In genomic region chr12:44750743-44751142, GRCm38 (mm10) we compare ENCODE assay signal across 31 mouse cellular contexts.
"Had no signal": no experiment of that assay in that cellular context is flagged by ENCODE, and none has a peak within 500 bp of the region (broad histone marks: within the 10 kb centered on the region; RNA-seq: fewer than 3 reads in every experiment).

No protein-coding gene starts in this region.

- H3K9ac ChIP-seq: limb, embryonic 13.5 days; limb, embryonic 15.5 days; liver, embryonic 12.5 days; liver, embryonic 13.5 days; liver, embryonic 14.5 days; liver, embryonic 15.5 days; liver, postnatal 0 days; lung, embryonic 14.5 days; lung, embryonic 15.5 days; midbrain, embryonic 12.5 days; midbrain, embryonic 13.5 days; midbrain, embryonic 15.5 days; neural tube, embryonic 12.5 days; neural tube, embryonic 13.5 days had no signal

- H3K9me3 ChIP-seq: limb, embryonic 13.5 days; limb, embryonic 15.5 days; liver, embryonic 12.5 days; liver, embryonic 13.5 days; liver, embryonic 15.5 days; lung, embryonic 15.5 days; midbrain, embryonic 10.5 days; midbrain, embryonic 12.5 days; midbrain, embryonic 13.5 days; midbrain, embryonic 15.5 days; neural tube, embryonic 12.5 days; neural tube, embryonic 13.5 days had no signal

- H3K27me3 ChIP-seq: limb, embryonic 13.5 days; limb, embryonic 15.5 days; liver, embryonic 12.5 days; liver, embryonic 13.5 days; liver, embryonic 15.5 days; lung, embryonic 15.5 days; megakaryocyte, embryonic 14.5 days; midbrain, embryonic 12.5 days; midbrain, embryonic 13.5 days; midbrain, embryonic 15.5 days; neural tube, embryonic 12.5 days; neural tube, embryonic 13.5 days had no signal

- H3K4me2 ChIP-seq: limb, embryonic 13.5 days; limb, embryonic 15.5 days; liver, embryonic 11.5 days; liver, embryonic 12.5 days; liver, embryonic 13.5 days; liver, embryonic 15.5 days; lung, embryonic 14.5 days; lung, embryonic 15.5 days; midbrain, embryonic 11.5 days; midbrain, embryonic 12.5 days; midbrain, embryonic 13.5 days; midbrain, embryonic 15.5 days; neural tube, embryonic 12.5 days; neural tube, embryonic 13.5 days had no signal

- H3K27ac ChIP-seq: limb, embryonic 13.5 days; limb, embryonic 15.5 days; liver, embryonic 12.5 days; liver, embryonic 13.5 days; liver, embryonic 14.5 days; liver, embryonic 15.5 days; lung, embryonic 15.5 days; macrophage; midbrain, embryonic 10.5 days; midbrain, embryonic 12.5 days; midbrain, embryonic 13.5 days; midbrain, embryonic 15.5 days; neural tube, embryonic 12.5 days; neural tube, embryonic 13.5 days had no signal

- H3K36me3 ChIP-seq: limb, embryonic 13.5 days; limb, embryonic 15.5 days; liver, embryonic 12.5 days; liver, embryonic 13.5 days; liver, embryonic 15.5 days; lung, embryonic 15.5 days; midbrain, embryonic 10.5 days; midbrain, embryonic 12.5 days; midbrain, embryonic 13.5 days; midbrain, embryonic 15.5 days; neural tube, embryonic 12.5 days; neural tube, embryonic 13.5 days had no signal

- DNase-seq: left cerebral cortex, postnatal 4 days; liver; liver, embryonic 13.5 days; liver, postnatal 0 days; lung, adult 18-20 months; lung, adult 2 months; lung, embryonic 14.5 days; lung, postnatal 10 days; lung, postnatal 14 days; lung, postnatal 36 days; lung, postnatal 4 days; midbrain, embryonic 14.5 days had no signal

- H3K4me1 ChIP-seq: limb, embryonic 13.5 days; limb, embryonic 15.5 days; liver, embryonic 12.5 days; liver, embryonic 13.5 days; liver, embryonic 15.5 days; lung, embryonic 15.5 days; megakaryocyte, embryonic 14.5 days; midbrain, embryonic 10.5 days; midbrain, embryonic 12.5 days; midbrain, embryonic 13.5 days; midbrain, embryonic 15.5 days; neural tube, embryonic 12.5 days; neural tube, embryonic 13.5 days had no signal

- ATAC-seq: liver, embryonic 12.5 days; liver, postnatal 0 days; lung, postnatal 0 days; midbrain, embryonic 13.5 days; midbrain, embryonic 15.5 days; midbrain, embryonic 16.5 days had no signal

- H3K4me3 ChIP-seq: limb, embryonic 13.5 days; limb, embryonic 15.5 days; liver, embryonic 12.5 days; liver, embryonic 13.5 days; liver, embryonic 15.5 days; lung, embryonic 15.5 days; megakaryocyte, embryonic 14.5 days; midbrain, embryonic 10.5 days; midbrain, embryonic 12.5 days; midbrain, embryonic 13.5 days; midbrain, embryonic 15.5 days; myocyte; neural tube, embryonic 12.5 days; neural tube, embryonic 13.5 days had no signal
